Mouse (Mus musculus): ENCODE results near the gene Homer3. TPM values are rescaled to one million over a fixed set of nuclear protein-coding genes. Genes with fewer than 3 reads are reported as not detected.

Gene Homer3
- polyA plus RNA-seq, 1 experiment from 2014 or later: 48.9 TPM

- DNase-seq (ENCODE audit: low spot score): no peak
- 95% methylated on average over 14 of the region's 14 CpGs for WGBS
- ATAC-seq (replicated peaks; ENCODE audit: insufficient number of reproducible peaks, low FRiP score, low TSS enrichment, low read depth): no peak
Measured at GRCm38 (mm10) chr8:70342007-70342406, 59.4 kb downstream of the Homer3 start.

DNA sequence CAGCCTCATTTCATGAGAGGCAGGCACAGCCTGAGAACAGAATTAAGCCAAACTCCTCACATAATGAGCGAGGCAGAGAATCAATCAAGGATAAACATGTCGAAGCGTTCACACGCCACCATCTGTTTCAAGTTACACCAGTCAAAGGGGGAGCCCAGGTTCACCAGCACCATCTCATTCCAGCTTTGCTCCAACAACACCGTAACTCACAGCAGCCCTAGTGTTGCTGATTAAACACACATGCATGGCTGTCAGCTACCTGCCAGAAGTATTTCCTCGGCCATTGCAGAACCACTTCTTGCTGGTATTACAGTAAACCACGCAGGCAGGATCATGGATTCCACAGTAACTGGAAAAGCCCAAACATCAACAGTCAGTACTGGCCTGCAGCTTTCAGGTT is 60.4 kb downstream of the Homer3 start:
- Histone ChIP-seq H3K4me1 (ENCODE audit: control insufficient read depth, insufficient read depth, low read length) (peaks cover 3% of the 10 kb centered on the region; the same call in 1 of the 2 replicates), H3K36me3 (replicated peaks; ENCODE audit: control insufficient read depth, insufficient read depth, low read depth, low read length) (peaks cover 6% of the 10 kb centered on the region), H3K27ac (replicated peaks; ENCODE audit: low read depth, low read length) (no peak overlapping the region; the same call in 1 of the 2 replicates), H3K9me3 (replicated peaks; ENCODE audit: control insufficient read depth, low read length) (no peaks in the 10 kb centered on the region), H3K4me2 (ENCODE audit: low read depth, low read length) (no peak overlapping the region), H3K9ac (replicated peaks; ENCODE audit: low read length) (no peak overlapping the region), H3K4me3 (ENCODE audit: low read depth, low read length) (no peak overlapping the region), H3K27me3 (ENCODE audit: control insufficient read depth, insufficient read depth, low read length) (no peaks in the 10 kb centered on the region)
- DNase-seq (ENCODE audit: low spot score) (peak; percentile 64), ATAC-seq (replicated peaks; ENCODE audit: insufficient number of reproducible peaks, low FRiP score, low TSS enrichment, low read depth) (peak; percentile 10; the same call in 1 of the 2 replicates)
- 37% methylated on average over 7 of the region's 7 CpGs for WGBS

More at GRCm38 (mm10) chr8:70342007-70342406, 59.4 kb downstream of the Homer3 start:
- Histone ChIP-seq H3K27me3 (ENCODE audit: control insufficient read depth, insufficient read depth, low read length) (no peaks in the 10 kb centered on the region), H3K36me3 (replicated peaks; ENCODE audit: control insufficient read depth, insufficient read depth, low read depth, low read length) (peaks cover 9% of the 10 kb centered on the region), H3K4me3 (ENCODE audit: low read depth, low read length) (no peak overlapping the region), H3K27ac (replicated peaks; ENCODE audit: low read depth, low read length) (no peak overlapping the region), H3K9me3 (replicated peaks; ENCODE audit: control insufficient read depth, low read length) (no peaks in the 10 kb centered on the region), H3K9ac (replicated peaks; ENCODE audit: low read length) (no peak overlapping the region), H3K4me2 (ENCODE audit: low read depth, low read length) (no peak overlapping the region), H3K4me1 (ENCODE audit: control insufficient read depth, insufficient read depth, low read length) (peaks cover 3% of the 10 kb centered on the region; the same call in 1 of the 2 replicates)

GRCm38 (mm10) chr8:70343696-70344095 is 61.1 kb downstream of the Homer3 start:
- Histone ChIP-seq H3K9ac (replicated peaks; ENCODE audit: low read length) (no peak overlapping the region; the same call in 1 of the 2 replicates), H3K27ac (replicated peaks; ENCODE audit: low read depth, low read length) (no peak overlapping the region; the same call in 1 of the 2 replicates), H3K9me3 (replicated peaks; ENCODE audit: control insufficient read depth, low read length) (no peaks in the 10 kb centered on the region), H3K36me3 (replicated peaks; ENCODE audit: control insufficient read depth, insufficient read depth, low read depth, low read length) (peaks cover 2% of the 10 kb centered on the region), H3K27me3 (ENCODE audit: control insufficient read depth, insufficient read depth, low read length) (no peaks in the 10 kb centered on the region), H3K4me1 (ENCODE audit: control insufficient read depth, insufficient read depth, low read length) (peaks cover 3% of the 10 kb centered on the region; the same call in 1 of the 2 replicates), H3K4me3 (ENCODE audit: low read depth, low read length) (no peak overlapping the region), H3K4me2 (ENCODE audit: low read depth, low read length) (no peak overlapping the region)
- WGBS: 62% methylated on average over 6 of the region's 6 CpGs
- ATAC-seq (replicated peaks; ENCODE audit: insufficient number of reproducible peaks, low FRiP score, low TSS enrichment, low read depth): no peak
- peak; percentile 56 for DNase-seq (ENCODE audit: low spot score)

Other genes starting within 250 kb of the Homer3 start
- 44.8 and 47.8 TPM in 2 replicates for gene Mau2, start 240.1 kb upstream of the Homer3 start, polyA plus RNA-seq (2014; fragmentation: Nextera tagmentation; extraction: Ambion mirVana)
- gene Sugp1, start 240.0 kb upstream of the Homer3 start, polyA plus RNA-seq (2014; fragmentation: Nextera tagmentation; extraction: Ambion mirVana): 29.1 and 32.1 TPM in 2 replicates
- gene Tm6sf2, start 209.9 kb upstream of the Homer3 start, polyA plus RNA-seq (2014; fragmentation: Nextera tagmentation; extraction: Ambion mirVana): 0.34 and 0.72 TPM in 2 replicates
- 0.07 TPM in 1 of 2 replicates, not detected in the other for gene Hapln4, start 199.4 kb upstream of the Homer3 start, polyA plus RNA-seq (2014; fragmentation: Nextera tagmentation; extraction: Ambion mirVana)
- gene Ncan, start 162.0 kb upstream of the Homer3 start, polyA plus RNA-seq (2014; fragmentation: Nextera tagmentation; extraction: Ambion mirVana): 6.4 and 7.3 TPM in 2 replicates
- gene Nr2c2ap, start 151.5 kb upstream of the Homer3 start, polyA plus RNA-seq (2014; fragmentation: Nextera tagmentation; extraction: Ambion mirVana): 19.2 and 19.5 TPM in 2 replicates
- gene Rfxank, start 143.7 kb upstream of the Homer3 start, polyA plus RNA-seq (2014; fragmentation: Nextera tagmentation; extraction: Ambion mirVana): 17.0 and 18.3 TPM in 2 replicates
- 40.4 and 46.6 TPM in 2 replicates for gene Borcs8, start 143.3 kb upstream of the Homer3 start, polyA plus RNA-seq (2014; fragmentation: Nextera tagmentation; extraction: Ambion mirVana)
- gene Mef2b, start 143.1 kb upstream of the Homer3 start, polyA plus RNA-seq (2014; fragmentation: Nextera tagmentation; extraction: Ambion mirVana): 0.45 and 0.64 TPM in 2 replicates
- 26.2 and 29.8 TPM in 2 replicates for gene Tmem161a, start 110.5 kb upstream of the Homer3 start, polyA plus RNA-seq (2014; fragmentation: Nextera tagmentation; extraction: Ambion mirVana)
- 1.3 and 1.4 TPM in 2 replicates for gene Slc25a42, start 70.5 kb upstream of the Homer3 start, polyA plus RNA-seq (2014; fragmentation: Nextera tagmentation; extraction: Ambion mirVana)
- gene Sugp2, start 48.6 kb upstream of the Homer3 start, polyA plus RNA-seq (2014; fragmentation: Nextera tagmentation; extraction: Ambion mirVana): 31.4 and 34.0 TPM in 2 replicates
- 21.9 and 28.4 TPM in 2 replicates for gene Armc6, start 48.4 kb upstream of the Homer3 start, polyA plus RNA-seq (2014; fragmentation: Nextera tagmentation; extraction: Ambion mirVana)
- gene Ddx49, start 19.7 kb downstream of the Homer3 start, polyA plus RNA-seq (2014; fragmentation: Nextera tagmentation; extraction: Ambion mirVana): 51.4 and 52.5 TPM in 2 replicates
- gene Cope, start 19.7 kb downstream of the Homer3 start, polyA plus RNA-seq (2014; fragmentation: Nextera tagmentation; extraction: Ambion mirVana): 220 and 271 TPM in 2 replicates
- gene Cers1, start 32.9 kb downstream of the Homer3 start, polyA plus RNA-seq (2014; fragmentation: Nextera tagmentation; extraction: Ambion mirVana): 3.9 and 4.0 TPM in 2 replicates
- 0.22 and 3.1 TPM in 2 replicates for gene Gdf1, start 47.0 kb downstream of the Homer3 start, polyA plus RNA-seq (2014; fragmentation: Nextera tagmentation; extraction: Ambion mirVana)
- gene Upf1, start 70.5 kb downstream of the Homer3 start, polyA plus RNA-seq (2014; fragmentation: Nextera tagmentation; extraction: Ambion mirVana): 20.4 and 21.0 TPM in 2 replicates
- 0.17 TPM in 1 of 2 replicates, not detected in the other for gene Comp, start 90.7 kb downstream of the Homer3 start, polyA plus RNA-seq (2014; fragmentation: Nextera tagmentation; extraction: Ambion mirVana)
- 10.2 and 11.8 TPM in 2 replicates for gene Crtc1, start 156.8 kb downstream of the Homer3 start, polyA plus RNA-seq (2014; fragmentation: Nextera tagmentation; extraction: Ambion mirVana)
- 15.4 and 17.9 TPM in 2 replicates for gene Klhl26, start 194.1 kb downstream of the Homer3 start, polyA plus RNA-seq (2014; fragmentation: Nextera tagmentation; extraction: Ambion mirVana)
- 25.4 and 25.7 TPM in 2 replicates for gene Tmem59l, start 204.5 kb downstream of the Homer3 start, polyA plus RNA-seq (2014; fragmentation: Nextera tagmentation; extraction: Ambion mirVana)
- 63.8 and 64.7 TPM in 2 replicates for gene Crlf1, start 210.3 kb downstream of the Homer3 start, polyA plus RNA-seq (2014; fragmentation: Nextera tagmentation; extraction: Ambion mirVana)
- gene Rex1bd, start 223.9 kb downstream of the Homer3 start, polyA plus RNA-seq (2014; fragmentation: Nextera tagmentation; extraction: Ambion mirVana): 126 and 140 TPM in 2 replicates
- 783 and 884 TPM in 2 replicates for gene Uba52, start 228.0 kb downstream of the Homer3 start, polyA plus RNA-seq (2014; fragmentation: Nextera tagmentation; extraction: Ambion mirVana)
- gene Fkbp8, start 244.9 kb downstream of the Homer3 start, polyA plus RNA-seq (2014; fragmentation: Nextera tagmentation; extraction: Ambion mirVana): 175 and 196 TPM in 2 replicates
- gene Kxd1, start 245.1 kb downstream of the Homer3 start, polyA plus RNA-seq (2014; fragmentation: Nextera tagmentation; extraction: Ambion mirVana): 47.4 and 49.9 TPM in 2 replicates